Mouse (Mus musculus): ENCODE results near the gene Vipr2.

The Vipr2 gene

GRCm38 (mm10) chr12:116156792-116157532 lies 79.4 kb downstream of the Vipr2 start:
- no peak for DNase-seq (ENCODE audit: low read depth, low spot score)

DNA sequence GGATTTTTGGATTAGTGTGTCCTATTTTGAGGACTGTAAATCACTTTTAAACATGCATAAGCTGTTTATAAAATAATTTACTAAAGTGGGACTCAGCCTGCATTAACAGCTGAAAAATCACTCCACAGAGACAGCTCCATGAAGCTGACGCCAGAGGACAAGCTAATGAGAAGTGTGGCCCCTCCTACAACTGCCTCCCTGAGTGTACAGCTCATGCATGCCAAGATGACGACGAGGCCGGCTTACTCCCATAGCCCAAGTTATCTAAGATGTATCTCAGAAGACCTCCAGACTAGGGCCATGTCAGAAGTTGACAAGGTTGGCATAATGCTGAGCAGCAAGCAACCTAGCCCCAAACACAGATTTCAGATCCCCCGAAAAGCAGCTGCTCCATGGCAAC lies 81.7 kb downstream of the Vipr2 start:
- DNase-seq (ENCODE audit: low read depth, low spot score), result no peak

GRCm38 (mm10) chr12:116159695-116160094 lies 82.2 kb downstream of the Vipr2 start:
- no peak for DNase-seq (ENCODE audit: low read depth, low spot score)

- DNase-seq (ENCODE audit: low read depth, low spot score), result peak; percentile 53
Observed at GRCm38 (mm10) chr12:116165368-116165767, 87.8 kb downstream of the Vipr2 start.

DNA sequence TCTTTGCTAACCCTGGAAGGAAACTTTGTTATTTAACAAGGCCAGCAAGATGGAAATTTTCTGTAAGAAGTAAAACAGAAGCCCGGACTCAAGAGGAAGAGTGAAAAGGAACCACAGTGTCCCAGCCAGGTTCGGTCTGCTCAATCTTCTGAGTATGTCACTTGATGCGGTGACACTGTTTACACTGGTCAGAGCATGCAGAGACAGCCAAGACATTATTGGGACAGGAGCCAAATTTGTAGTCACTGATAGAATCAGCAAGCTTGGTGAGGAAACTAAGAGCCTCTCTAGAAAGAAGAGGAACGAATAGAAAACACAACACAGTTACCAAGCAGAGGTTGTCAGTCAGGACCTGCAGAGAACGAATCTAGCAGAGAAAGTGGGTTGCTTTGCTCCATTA lies 92.1 kb downstream of the Vipr2 start:
- DNase-seq (ENCODE audit: low read depth, low spot score), result no peak

- DNase-seq (ENCODE audit: low read depth, low spot score), result no peak
Observed at GRCm38 (mm10) chr12:116176930-116177329, 99.4 kb downstream of the Vipr2 start.

- DNase-seq (ENCODE audit: low read depth, low spot score), result peak; percentile 88
Observed at GRCm38 (mm10) chr12:116181436-116182050, 104.0 kb downstream of the Vipr2 start.

- DNase-seq (ENCODE audit: low read depth, low spot score), result peak; percentile 53
Observed at GRCm38 (mm10) chr12:116182376-116182775, 104.8 kb downstream of the Vipr2 start.

GRCm38 (mm10) chr12:116183212-116183935 lies 105.8 kb downstream of the Vipr2 start:
- DNase-seq (ENCODE audit: low read depth, low spot score), result no peak

DNA sequence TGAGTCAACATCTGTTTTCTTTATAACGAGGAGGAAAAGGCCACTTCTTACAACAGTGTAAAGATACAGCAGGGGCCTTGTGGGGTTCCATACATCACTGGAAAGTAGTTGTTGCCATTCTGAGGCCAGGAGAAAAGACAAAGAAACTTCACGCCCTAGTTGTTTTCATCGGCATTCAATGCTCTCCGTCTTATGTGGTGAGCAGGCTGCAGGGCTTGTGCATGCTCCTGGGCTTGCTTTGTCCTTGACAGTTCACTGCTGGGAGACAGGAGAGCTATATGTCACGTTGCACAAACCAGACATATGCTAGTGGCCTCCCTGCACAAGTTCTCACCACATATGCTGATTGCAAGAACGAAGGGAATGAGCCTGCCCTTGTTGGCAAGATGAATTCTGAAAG lies 116.4 kb downstream of the Vipr2 start:
- DNase-seq (ENCODE audit: low read depth, low spot score), result no peak

GRCm38 (mm10) chr12:116194641-116195040 lies 117.1 kb downstream of the Vipr2 start:
- DNase-seq (ENCODE audit: low read depth, low spot score), result no peak

Measured in 3T3-L1 (cell line).